Mouse (Mus musculus) frontal cortex, adult 2 months (tissue): ENCODE data around the gene Chst4. TPM values are rescaled to one million over a fixed set of nuclear protein-coding genes. Genes with fewer than 3 reads are reported as not detected.

Experiments
- DNase-seq, 2 experiments: peaks; one replicate each; pipeline ENCODE4 v3.0.0; 2022; ENCODE audit warnings: low spot score in 1 of 2; ENCODE audit errors: extremely low spot score in 1 of 2
- polyA plus RNA-seq: library from polyadenylated mRNA; depleted of rRNA; stranded (reverse); fragments of >200 nt; gene quantifications from 2 replicates; pipeline ENCODE4 v1.2.3, GENCODE M21; 2012; rRNA removed

Chst4 gene
- polyA plus RNA-seq, 1 experiment, result 0.10 TPM

GRCm38 (mm10) chr8:110008228-110008994 is 31.1 kb downstream of the Chst4 start:
- no peak for DNase-seq

GRCm38 (mm10) chr8:110006312-110007023 is 33.1 kb downstream of the Chst4 start:
- DNase-seq, result peak; percentile 7 to 27

DNA sequence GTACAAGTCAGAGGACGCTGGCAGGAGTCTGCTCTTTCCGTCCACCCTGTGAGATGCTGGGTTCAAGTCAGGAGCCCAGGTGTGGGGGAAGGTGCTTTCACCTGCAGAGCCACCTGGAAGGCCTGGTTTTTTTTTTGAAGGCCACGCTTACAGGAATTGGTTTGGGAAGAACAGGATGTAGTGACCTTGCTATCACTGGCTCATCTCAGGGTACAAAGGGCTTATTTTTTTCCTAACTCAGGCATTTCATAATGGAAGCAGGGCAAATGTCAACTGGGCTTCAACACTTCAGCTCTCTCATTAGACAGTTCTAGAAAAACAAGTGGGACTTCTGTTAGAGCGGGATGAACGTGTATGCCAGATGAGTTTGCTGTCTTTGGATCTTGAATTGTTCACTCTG is 35.2 kb downstream of the Chst4 start:
- no peak for DNase-seq

DNA sequence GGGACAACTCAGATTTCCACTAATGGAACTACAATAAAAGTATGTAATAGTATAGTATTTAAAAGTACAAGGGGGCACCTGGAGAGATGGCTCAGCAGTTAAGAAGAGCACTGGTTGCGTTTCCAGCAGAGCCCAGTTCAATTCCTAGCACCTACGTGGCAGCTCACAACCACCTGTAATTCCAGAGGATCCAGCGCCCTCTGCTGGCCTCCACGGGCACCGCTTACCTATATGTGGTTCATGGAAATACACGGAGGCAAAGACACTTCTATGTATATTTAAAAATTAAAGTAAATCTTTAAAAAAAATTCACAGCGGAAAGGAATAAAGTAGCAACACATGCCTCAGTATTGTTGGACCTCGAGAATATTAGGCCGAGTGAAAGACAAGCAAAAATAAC is 36.6 kb downstream of the Chst4 start:
- DNase-seq, result no peak

DNA sequence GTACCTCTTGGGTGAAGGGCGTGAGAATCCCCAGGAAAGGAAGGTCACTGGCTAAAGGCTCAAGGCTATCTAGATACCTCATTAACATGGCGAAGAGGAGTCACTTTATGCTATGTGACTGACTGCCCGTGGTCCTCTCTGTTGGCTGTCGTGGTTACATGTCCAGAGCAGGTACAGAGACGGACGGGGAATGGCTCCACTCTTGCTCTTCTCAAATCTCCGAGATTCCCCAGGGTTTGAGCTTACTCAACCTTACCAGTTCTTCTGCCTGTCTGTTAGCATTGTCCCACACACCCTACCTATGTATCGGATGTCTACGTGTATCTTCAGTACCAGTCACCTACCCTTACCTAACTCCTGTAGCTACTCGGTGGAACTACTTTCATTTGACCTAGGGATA is 39.6 kb downstream of the Chst4 start:
- DNase-seq, result no peak

DNA sequence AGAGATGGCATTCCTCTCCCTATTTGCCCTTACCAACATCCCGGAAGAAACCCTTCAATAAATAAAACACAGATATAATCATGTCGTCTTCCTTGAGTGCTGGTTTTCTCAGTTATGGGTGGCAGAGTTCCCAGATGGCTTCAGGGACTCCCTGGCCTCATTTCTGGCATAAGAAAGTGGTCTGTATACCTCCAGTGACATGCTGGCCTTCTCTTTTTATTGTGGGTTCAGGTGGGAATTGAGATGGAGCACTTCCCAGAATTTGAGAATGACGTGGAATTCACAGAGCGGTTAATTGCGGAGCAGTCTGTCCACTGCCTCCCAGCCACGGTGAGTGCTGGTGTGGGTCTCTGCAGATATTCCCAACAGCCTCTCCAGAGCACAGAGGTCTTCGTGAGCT is 41.5 kb downstream of the Chst4 start:
- DNase-seq, result no peak

- DNase-seq, result no peak
Measured at GRCm38 (mm10) chr8:109997381-109997780, 42.2 kb downstream of the Chst4 start.

DNA sequence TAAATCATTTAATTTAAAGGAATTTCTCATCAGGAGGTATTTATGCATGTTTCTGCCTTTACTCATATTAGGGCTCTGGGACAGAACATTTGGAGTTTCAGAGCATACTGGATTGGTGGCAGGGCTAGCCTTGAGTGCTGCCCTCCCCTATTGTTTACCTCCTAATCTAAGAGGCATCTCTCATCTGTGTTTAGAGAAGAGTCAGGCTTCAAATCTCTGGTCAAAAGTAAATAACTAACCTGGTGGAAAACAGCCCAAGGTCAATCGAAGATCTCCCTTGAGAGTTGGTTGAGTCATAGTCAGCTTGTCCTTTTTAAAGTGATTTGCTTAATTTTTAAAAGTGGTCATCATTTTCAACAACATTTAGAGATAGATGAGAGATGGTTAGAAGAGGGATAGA is 46.6 kb downstream of the Chst4 start:
- DNase-seq, result no peak

DNA sequence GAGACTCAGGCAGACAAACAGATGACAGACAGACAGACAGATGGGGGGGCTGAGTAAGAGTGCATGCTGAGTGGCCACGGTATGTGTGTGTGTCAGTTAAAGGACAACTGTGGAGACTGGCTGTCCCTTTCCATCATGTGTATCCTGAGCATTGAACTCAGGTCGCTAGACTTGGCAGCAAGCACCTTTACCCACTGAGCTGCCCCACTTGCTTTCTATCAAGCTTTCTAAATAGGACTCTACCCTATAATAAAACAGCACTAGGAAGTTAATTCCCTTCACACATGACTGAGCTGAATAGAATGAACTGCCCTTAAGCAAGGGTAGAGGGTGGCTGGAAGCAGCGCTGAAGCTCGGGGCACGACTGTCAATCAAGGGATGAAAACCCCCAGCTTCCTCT is 47.4 kb downstream of the Chst4 start:
- DNase-seq, result no peak

- no peak for DNase-seq
Measured at GRCm38 (mm10) chr8:109990224-109990623, 49.3 kb downstream of the Chst4 start, which contains the start of gene Tat. TSS of gene Tat (plus strand) at chr8:109990437.

- no peak for DNase-seq
Measured at GRCm38 (mm10) chr8:109989151-109989550, 50.4 kb downstream of the Chst4 start.

DNA sequence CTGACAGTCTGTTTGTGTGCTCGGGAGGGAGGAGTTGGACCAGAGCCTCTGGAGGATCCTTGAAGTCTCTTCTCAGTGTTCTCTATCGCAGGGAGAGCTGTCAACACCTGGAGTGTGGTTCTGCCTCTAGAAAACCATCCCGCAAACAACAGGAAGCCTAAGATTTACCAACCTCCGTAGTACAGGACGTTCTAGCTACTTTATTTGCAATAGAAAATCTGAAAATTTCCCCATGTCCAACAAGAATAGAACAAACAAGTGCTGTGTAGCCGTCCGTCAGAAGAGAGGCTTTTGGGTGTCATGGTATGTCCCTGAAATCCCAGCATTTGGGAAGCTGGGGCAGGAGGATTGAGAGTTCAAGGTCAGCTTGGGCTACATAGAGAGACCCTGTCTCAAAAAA is 51.8 kb downstream of the Chst4 start:
- DNase-seq, result no peak

GRCm38 (mm10) chr8:109986384-109986783 is 53.2 kb downstream of the Chst4 start:
- no peak for DNase-seq

DNA sequence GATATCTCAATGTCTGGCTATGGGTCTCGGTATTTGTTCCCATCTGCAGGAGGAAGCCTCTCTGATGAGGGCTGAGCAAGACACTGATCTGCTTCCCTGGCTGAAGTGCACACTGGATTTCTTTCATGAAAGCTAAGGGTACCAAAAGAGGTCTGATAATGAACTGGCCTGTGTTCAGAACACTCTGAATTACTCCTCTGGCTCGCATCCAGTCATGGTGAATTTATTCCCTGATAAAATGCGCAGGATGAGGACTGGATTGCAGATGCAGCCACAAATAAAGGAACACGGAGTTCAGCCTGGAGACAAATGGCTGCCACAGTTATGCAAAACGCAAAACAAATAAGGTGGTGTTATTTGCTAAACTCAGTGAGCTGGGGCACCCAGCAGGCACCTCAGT is 55.6 kb downstream of the Chst4 start:
- DNase-seq, result no peak

GRCm38 (mm10) chr8:109982386-109983105 is 57.0 kb downstream of the Chst4 start:
- no peak for DNase-seq

- DNase-seq, result no peak
Measured at GRCm38 (mm10) chr8:109979339-109979738, 60.2 kb downstream of the Chst4 start.

Other genes starting within 250 kb of the Chst4 start
- 19.5 and 22.1 TPM in 2 replicates for gene Phlpp2, start 171.2 kb downstream of the Chst4 start, polyA plus RNA-seq
- 0.16 and 0.38 TPM in 2 replicates for gene Marveld3, start 77.5 kb downstream of the Chst4 start, polyA plus RNA-seq
- 0.06 and 0.11 TPM in 2 replicates for gene Tat, start 49.3 kb downstream of the Chst4 start, polyA plus RNA-seq
- gene Zfp612, start 40.0 kb upstream of the Chst4 start, polyA plus RNA-seq, result 21.5 and 23.7 TPM in 2 replicates
- gene Gm21964, start 61.5 kb upstream of the Chst4 start, polyA plus RNA-seq, result not detected in 2 replicates
- not detected in 2 replicates for gene Gm17720, start 63.0 kb upstream of the Chst4 start, polyA plus RNA-seq
- 368 and 421 TPM in 2 replicates for gene Calb2, start 128.5 kb upstream of the Chst4 start, polyA plus RNA-seq
- 12.0 TPM in 2 replicates for gene Cmtr2, start 175.9 kb upstream of the Chst4 start, polyA plus RNA-seq
- gene Hydin, start 227.2 kb upstream of the Chst4 start, polyA plus RNA-seq, result 0.55 and 0.74 TPM in 2 replicates